Mouse (Mus musculus): Measurements from ENCODE around the gene Amer1. TPM values are rescaled to one million over a fixed set of nuclear protein-coding genes. Genes with fewer than 3 reads are reported as not detected.

Amer1 gene
- polyA plus RNA-seq, 1 experiment from 2014 or later: 10.2 TPM

Other genes starting within 250 kb of the Amer1 start
- 8.8 and 10.6 TPM in 2 replicates for gene Arhgef9, start 248.0 kb downstream of the Amer1 start, polyA plus RNA-seq (2015; fragmentation: Nextera tagmentation; extraction: Ambion mirVana)
- gene Asb12, start 113.1 kb upstream of the Amer1 start, polyA plus RNA-seq (2015; fragmentation: Nextera tagmentation; extraction: Ambion mirVana): 0.23 TPM in 1 of 2 replicates, not detected in the other
- not detected in 2 replicates for gene Pfn5, start 113.2 kb upstream of the Amer1 start, polyA plus RNA-seq (2015; fragmentation: Nextera tagmentation; extraction: Ambion mirVana)
- gene Zc4h2, start 213.6 kb upstream of the Amer1 start, polyA plus RNA-seq (2015; fragmentation: Nextera tagmentation; extraction: Ambion mirVana): 14.6 and 16.9 TPM in 2 replicates